Mouse (Mus musculus) megakaryocyte, embryonic 14.5 days (primary cell): ENCODE results near the gene Aftph.

Experiments
- FLI1 ChIP-seq: IDR thresholded peaks from 2 replicates; pipeline ENCODE4 v1.6.1; 2012; ENCODE audit warnings: low read length, inconsistent platforms, mixed read lengths
- GATA1 ChIP-seq: IDR thresholded peaks from 3 replicates; pipeline ENCODE4 v1.6.1; 2012; ENCODE audit warnings: mixed read lengths, low read length, inconsistent platforms, borderline replicate concordance

DNA sequence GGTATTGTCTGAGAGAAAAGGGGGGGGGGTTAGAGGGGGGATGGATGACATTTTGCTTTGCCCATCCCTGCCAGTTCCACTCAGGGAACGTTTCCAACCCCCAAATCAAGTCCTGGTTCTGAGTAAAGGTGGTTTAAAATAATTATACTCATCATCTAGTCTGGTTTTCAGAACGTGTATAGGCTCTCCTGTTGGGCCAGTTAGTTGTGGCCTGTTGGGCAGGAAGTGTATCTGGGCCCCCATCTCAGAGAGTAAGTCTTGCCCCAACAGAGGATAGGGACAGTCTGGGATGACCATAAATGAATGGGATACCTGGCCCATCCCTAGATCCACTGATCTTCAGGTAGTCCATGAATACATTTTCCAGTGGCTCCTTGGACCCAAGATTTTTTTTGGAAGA is 41.2 kb upstream of the Aftph start:
- TF ChIP-seq GATA1 (no peak), FLI1 (no peak)
